Mouse (Mus musculus): ENCODE measurements around the gene Tnfaip3. TPM values are rescaled to one million over a fixed set of nuclear protein-coding genes. Genes with fewer than 3 reads are reported as not detected.

Gene Tnfaip3
- polyA plus RNA-seq, 1 experiment from 2014 or later = 5.0 TPM

- 0 out of 2 replicates have a peak, but pooled peaks cover 2% of the 10 kb centered on the region for H3K4me1 ChIP-seq
- H3K9ac ChIP-seq = no peak overlapping the region
- no peaks in the 10 kb centered on the region for H3K36me3 ChIP-seq
- H3K27me3 ChIP-seq = no peaks in the 10 kb centered on the region
- ATAC-seq (ENCODE audit: insufficient number of reproducible peaks, low FRiP score, low TSS enrichment, low read depth) = no peak
- H3K9me3 ChIP-seq = no peaks in the 10 kb centered on the region
- no peak overlapping the region for H3K4me3 ChIP-seq
- no peak overlapping the region for H3K27ac ChIP-seq
- H3K4me2 ChIP-seq = no peak overlapping the region
- WGBS = 29% methylated on average over 2 of the region's 2 CpGs
These were observed 28.2 kb downstream of the Tnfaip3 start for GRCm38 (mm10) chr10:18987046-18987906.

DNA sequence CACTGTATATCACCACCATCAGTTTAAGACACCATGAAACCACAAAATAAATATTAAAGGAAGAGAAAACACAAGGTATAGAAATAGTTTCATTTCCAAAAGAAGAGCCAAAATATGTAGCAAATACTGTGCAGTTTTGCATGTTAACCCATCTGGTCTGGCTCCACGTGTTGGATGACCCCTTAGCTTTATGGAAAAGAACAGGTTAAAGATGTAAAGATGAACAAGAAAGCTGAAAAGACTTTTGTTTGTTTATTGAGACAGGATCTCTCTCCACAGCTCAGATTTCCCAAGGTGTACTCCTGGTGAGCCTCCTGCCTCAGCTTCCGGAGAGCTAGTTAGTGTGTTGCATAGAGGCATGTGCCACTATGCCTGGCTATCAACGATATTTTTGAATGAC lies 29.9 kb downstream of the Tnfaip3 start:
- H3K36me3 ChIP-seq = no peaks in the 10 kb centered on the region
- WGBS = 85% methylated on average over 3 of the region's 3 CpGs
- H3K9ac ChIP-seq = no peak overlapping the region
- H3K27ac ChIP-seq = no peak overlapping the region
- no peaks in the 10 kb centered on the region for H3K27me3 ChIP-seq
- 0 out of 2 replicates have a peak, but pooled peaks cover 2% of the 10 kb centered on the region for H3K4me1 ChIP-seq
- H3K9me3 ChIP-seq = no peaks in the 10 kb centered on the region
- no peak overlapping the region for H3K4me2 ChIP-seq
- H3K4me3 ChIP-seq = no peak overlapping the region
- no peak for ATAC-seq (ENCODE audit: insufficient number of reproducible peaks, low FRiP score, low TSS enrichment, low read depth)

DNA sequence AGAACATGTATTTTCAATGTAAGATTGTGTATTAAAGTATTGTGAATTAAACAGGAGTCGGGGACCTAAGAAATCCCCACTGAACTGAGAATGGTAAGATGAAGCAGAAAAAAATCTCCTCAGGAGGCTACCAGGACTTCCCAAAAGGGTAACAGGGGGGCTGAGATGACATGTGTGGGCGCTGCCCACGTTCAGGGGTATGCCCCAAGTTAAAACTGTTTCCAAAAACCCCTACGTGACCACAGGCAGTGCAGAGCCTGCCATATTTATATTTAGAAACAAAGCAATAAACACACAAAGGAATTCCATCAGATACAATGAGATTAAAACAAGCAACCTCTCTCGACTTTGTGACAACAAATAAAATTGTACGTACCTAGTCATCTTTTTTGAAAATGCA lies 31.9 kb downstream of the Tnfaip3 start:
- Histone ChIP-seq H3K9ac (no peak overlapping the region), H3K27me3 (no peaks in the 10 kb centered on the region), H3K4me2 (no peak overlapping the region), H3K27ac (no peak overlapping the region), H3K4me3 (no peak overlapping the region), H3K9me3 (no peaks in the 10 kb centered on the region), H3K4me1 (0 out of 2 replicates have a peak, but pooled peaks cover 2% of the 10 kb centered on the region), H3K36me3 (no peaks in the 10 kb centered on the region)
- no peak for ATAC-seq (ENCODE audit: insufficient number of reproducible peaks, low FRiP score, low TSS enrichment, low read depth)
- 61% methylated on average over 6 of the region's 6 CpGs for WGBS

DNA sequence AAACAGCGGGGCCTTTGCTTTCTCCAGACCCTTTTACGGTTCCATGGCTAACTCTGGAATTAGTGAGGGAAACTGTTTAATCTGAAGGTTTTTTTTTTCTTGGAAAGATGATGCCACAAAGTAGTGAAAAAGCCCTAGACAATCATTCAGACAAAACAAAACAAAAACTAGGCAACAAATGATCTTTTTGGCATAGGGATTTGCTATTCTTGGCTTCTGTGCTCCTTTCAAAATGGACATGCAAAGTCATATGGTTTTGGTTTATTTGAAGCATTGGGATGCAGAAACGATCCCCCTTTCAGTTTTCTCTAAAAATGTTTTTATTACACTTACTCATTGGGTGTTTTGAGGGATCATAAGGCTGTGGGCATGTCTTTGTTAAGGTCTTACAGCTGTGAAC lies 41.0 kb downstream of the Tnfaip3 start:
- no peak overlapping the region for H3K27ac ChIP-seq
- no peak overlapping the region for H3K4me2 ChIP-seq
- no peaks in the 10 kb centered on the region for H3K27me3 ChIP-seq
- no peaks in the 10 kb centered on the region for H3K9me3 ChIP-seq
- H3K4me3 ChIP-seq = no peak overlapping the region
- no peaks in the 10 kb centered on the region for H3K4me1 ChIP-seq
- ATAC-seq (ENCODE audit: insufficient number of reproducible peaks, low FRiP score, low TSS enrichment, low read depth) = no peak
- H3K9ac ChIP-seq = no peak overlapping the region
- WGBS = 52% methylated on average over 3 of the region's 3 CpGs
- H3K36me3 ChIP-seq = no peaks in the 10 kb centered on the region

DNA sequence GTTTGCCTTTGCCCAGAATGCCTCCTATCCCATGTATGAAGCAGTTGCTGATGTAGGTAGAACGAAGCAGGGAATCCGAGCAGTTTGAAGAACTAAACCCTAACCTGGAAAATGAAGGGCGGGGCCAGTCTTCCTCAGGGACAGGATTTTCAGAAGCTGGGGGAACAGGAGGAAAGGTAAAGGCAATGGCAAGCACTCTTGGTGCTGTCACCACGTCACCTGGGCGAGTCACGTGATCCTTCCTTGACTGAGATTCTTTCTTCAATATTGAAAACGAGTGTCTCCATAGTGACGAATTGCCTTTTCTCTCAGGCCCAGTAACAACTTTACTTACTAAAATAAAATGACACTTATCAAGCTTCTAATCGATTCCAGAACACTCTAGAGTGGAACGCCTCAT lies 48.6 kb downstream of the Tnfaip3 start:
- Histone ChIP-seq H3K9me3 (no peaks in the 10 kb centered on the region), H3K36me3 (no peaks in the 10 kb centered on the region), H3K4me3 (no peak overlapping the region), H3K9ac (no peak overlapping the region), H3K4me1 (no peaks in the 10 kb centered on the region), H3K27ac (no peak overlapping the region), H3K27me3 (no peaks in the 10 kb centered on the region), H3K4me2 (no peak overlapping the region)
- 83% methylated on average over 10 of the region's 10 CpGs for WGBS
- ATAC-seq (ENCODE audit: insufficient number of reproducible peaks, low FRiP score, low TSS enrichment, low read depth) = no peak

DNA sequence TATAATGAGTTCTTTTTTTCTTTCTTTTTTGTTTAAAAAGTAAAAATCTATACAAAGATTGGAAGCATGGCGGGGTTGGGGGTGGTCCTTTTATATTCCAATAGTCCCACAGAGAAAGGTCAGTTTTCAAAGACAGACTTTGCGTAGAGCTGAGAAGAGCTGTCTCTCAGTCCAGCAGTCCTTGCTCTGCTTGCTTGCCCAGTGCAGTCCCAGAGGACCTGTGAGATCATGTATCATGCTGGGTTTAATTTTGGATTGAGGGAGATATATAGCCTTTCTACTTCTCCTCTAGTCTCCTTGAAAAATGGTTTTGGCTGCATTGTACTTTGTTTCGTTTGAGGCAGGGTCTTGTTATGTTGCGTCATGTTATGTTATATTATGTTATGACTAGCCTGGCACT lies 49.9 kb downstream of the Tnfaip3 start:
- 71% methylated on average over 4 of the region's 4 CpGs for WGBS
- Histone ChIP-seq H3K9ac (no peak overlapping the region), H3K4me3 (no peak overlapping the region), H3K4me2 (no peak overlapping the region), H3K27ac (no peak overlapping the region), H3K36me3 (no peaks in the 10 kb centered on the region), H3K4me1 (no peaks in the 10 kb centered on the region), H3K27me3 (no peaks in the 10 kb centered on the region), H3K9me3 (no peaks in the 10 kb centered on the region)
- no peak for ATAC-seq (ENCODE audit: insufficient number of reproducible peaks, low FRiP score, low TSS enrichment, low read depth)

- WGBS = 74% methylated on average over 7 of the region's 7 CpGs
- Histone ChIP-seq H3K4me3 (no peak overlapping the region), H3K4me1 (no peaks in the 10 kb centered on the region), H3K9ac (no peak overlapping the region), H3K36me3 (no peaks in the 10 kb centered on the region), H3K9me3 (no peaks in the 10 kb centered on the region), H3K27me3 (no peaks in the 10 kb centered on the region), H3K27ac (no peak overlapping the region), H3K4me2 (no peak overlapping the region)
- ATAC-seq (ENCODE audit: insufficient number of reproducible peaks, low FRiP score, low TSS enrichment, low read depth) = no peak
These were observed 50.6 kb downstream of the Tnfaip3 start for GRCm38 (mm10) chr10:18964856-18965255.

DNA sequence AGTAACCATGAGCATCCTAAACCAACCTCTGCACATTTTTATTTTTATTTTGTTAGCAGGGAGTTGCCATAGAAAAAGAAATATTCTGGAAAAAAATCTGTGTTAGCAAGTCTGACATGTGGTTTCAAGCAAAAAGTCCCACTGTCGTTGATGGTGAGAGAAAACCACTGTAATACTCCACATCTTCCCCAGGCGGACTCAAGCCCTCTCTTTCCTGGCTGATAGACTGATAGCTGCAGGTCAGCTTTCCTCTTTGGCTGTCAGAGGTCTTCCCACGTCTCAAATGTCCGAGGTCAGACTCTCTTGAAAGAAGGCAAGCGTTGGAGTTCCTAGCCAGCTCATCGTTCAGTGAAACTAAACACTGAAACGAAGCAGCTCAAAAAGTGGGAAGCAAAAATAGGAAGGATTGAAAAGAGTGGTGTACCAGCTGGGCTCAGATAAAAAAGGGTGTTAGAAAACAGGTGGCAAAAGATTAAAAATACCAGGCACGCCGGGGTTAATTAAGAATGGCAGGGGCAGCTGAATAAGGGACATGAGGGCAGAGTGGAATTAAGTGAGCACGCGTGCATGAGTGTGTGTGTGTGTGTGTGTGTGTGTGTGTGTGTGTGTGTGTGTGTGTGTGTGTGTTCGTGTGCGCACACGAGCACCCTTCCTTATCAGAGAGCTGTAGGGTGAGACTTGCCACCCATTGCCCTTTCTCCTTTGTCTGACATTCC lies 55.5 kb downstream of the Tnfaip3 start:
- Histone ChIP-seq H3K9me3 (no peaks in the 10 kb centered on the region), H3K9ac (no peak overlapping the region), H3K36me3 (no peaks in the 10 kb centered on the region), H3K27me3 (no peaks in the 10 kb centered on the region), H3K4me2 (no peak overlapping the region), H3K27ac (no peak overlapping the region), H3K4me1 (no peaks in the 10 kb centered on the region), H3K4me3 (no peak overlapping the region)
- 60% methylated on average over 14 of the region's 14 CpGs for WGBS
- ATAC-seq (ENCODE audit: insufficient number of reproducible peaks, low FRiP score, low TSS enrichment, low read depth) = no peak

- H3K9me3 ChIP-seq = no peaks in the 10 kb centered on the region
- no peak for ATAC-seq (ENCODE audit: insufficient number of reproducible peaks, low FRiP score, low TSS enrichment, low read depth)
- no peaks in the 10 kb centered on the region for H3K27me3 ChIP-seq
- no peak overlapping the region for H3K4me2 ChIP-seq
- no peak overlapping the region for H3K4me3 ChIP-seq
- WGBS = 21% methylated on average over 1 of the region's 1 CpGs
- H3K9ac ChIP-seq = no peak overlapping the region
- H3K36me3 ChIP-seq = no peaks in the 10 kb centered on the region
- H3K4me1 ChIP-seq = no peaks in the 10 kb centered on the region
- H3K27ac ChIP-seq = no peak overlapping the region
These were observed 61.8 kb downstream of the Tnfaip3 start for GRCm38 (mm10) chr10:18953706-18954071.

GRCm38 (mm10) chr10:18953011-18953705 lies 62.3 kb downstream of the Tnfaip3 start:
- H3K4me3 ChIP-seq = no peak overlapping the region
- no peak for ATAC-seq (ENCODE audit: insufficient number of reproducible peaks, low FRiP score, low TSS enrichment, low read depth)

More at GRCm38 (mm10) chr10:18953011-18953705, 62.3 kb downstream of the Tnfaip3 start:
- no peaks in the 10 kb centered on the region for H3K9me3 ChIP-seq
- no peak overlapping the region for H3K9ac ChIP-seq
- no peak overlapping the region for H3K27ac ChIP-seq
- H3K36me3 ChIP-seq = no peaks in the 10 kb centered on the region
- H3K4me2 ChIP-seq = no peak overlapping the region
- no peaks in the 10 kb centered on the region for H3K27me3 ChIP-seq
- H3K4me1 ChIP-seq = no peaks in the 10 kb centered on the region
